Mouse (Mus musculus) left cerebral cortex, postnatal 25 days (tissue): Measurements from ENCODE around the gene Stoml3. TPM values are rescaled to one million over a fixed set of nuclear protein-coding genes. Genes with fewer than 3 reads are reported as not detected.

Experiments used
- DNase-seq, 2 experiments: peaks; one replicate each; pipeline ENCODE4 v3.0.0; 2022; ENCODE audit warnings: low spot score in 2 of 2, mixed read lengths in 1 of 2
- intact Hi-C: fragments of 180-260 bp; cut with DNase I; formaldehyde crosslinking; loops from one replicate; pipeline ENCODE4 v1.15.1; 2025
- total RNA-seq, 2 experiments: library from RNA; stranded (reverse); gene quantifications; 2 replicates each; pipeline ENCODE4 v1.2.3; 2021

The Stoml3 gene
- total RNA-seq, 2 experiments from 2014 or later, result 0.32 TPM; not detected in 1

GRCm38 (mm10) chr3:53557388-53558214 is 69.1 kb downstream of the Stoml3 start:
- intact Hi-C loops, result no loop called here
- no peak for DNase-seq

Other genes starting within 250 kb of the Stoml3 start
- gene Nhlrc3, start 25.3 kb upstream of the Stoml3 start, total RNA-seq, result 1 to 10 TPM; 9.5 to 9.8 TPM
- 10 to 100 TPM; 19.1 to 23.7 TPM for gene Proser1, start 25.0 kb upstream of the Stoml3 start, total RNA-seq
- gene Frem2, start 168.7 kb downstream of the Stoml3 start, total RNA-seq, result 1 to 10 TPM; 1.4 to 1.5 TPM